Comparison of ENCODE assay signal across 15 mouse cellular contexts in the genomic region with DNA sequence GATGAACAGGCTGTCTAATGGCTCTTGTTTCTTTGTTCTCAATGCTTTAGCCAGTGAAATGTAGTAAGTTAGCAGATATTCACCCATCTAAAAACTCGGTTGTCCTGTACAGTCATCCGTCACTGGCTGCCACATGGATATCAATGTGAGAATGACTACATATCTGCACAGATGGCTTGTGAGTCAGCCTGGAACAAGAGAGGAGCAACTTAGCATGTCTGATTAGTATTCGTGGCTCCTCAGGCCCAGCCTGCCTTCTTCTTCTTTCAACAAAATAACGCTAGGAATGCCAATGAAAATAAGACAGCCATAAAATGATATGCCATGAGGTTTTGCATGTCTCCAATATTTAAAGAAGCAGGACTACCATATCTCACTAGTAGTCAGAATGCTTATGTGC.
DNase-seq lines count a peak whose midpoint lies in the region.
"Had no signal": no experiment of that assay in that cellular context is flagged by ENCODE, and none has a peak within 500 bp of the region (broad histone marks: within the 10 kb centered on the region; RNA-seq: fewer than 3 reads in every experiment).

No protein-coding gene starts in this region.

- peak; percentile 75 to 82 for DNase-seq in frontal cortex, adult 2 months (ENCODE audit: extremely low spot score in 1 of 2, low spot score in 1 of 2)
- no peak for DNase-seq in frontal cortex, postnatal 10 days (ENCODE audit: low spot score in 2 of 2)
- DNase-seq in right cerebral cortex, adult 2 months (ENCODE audit: low spot score in 2 of 2), result peak; percentile 72 to 74
- DNase-seq in right cerebral cortex, postnatal 4 days, result no peak
- DNase-seq in layer of hippocampus, postnatal 36 days, result peak; percentile 37 to 40
- no peak for DNase-seq in thymus, postnatal 4 days
- DNase-seq in liver, result no peak
- DNase-seq: adrenal gland, postnatal 14 days; cerebellum, adult 2 months; gastrocnemius, postnatal 14 days; heart, postnatal 36 days; kidney, adult 11 months; kidney, postnatal 10 days; lung, adult 2 months; lung, postnatal 36 days had no signal

Comparison
In these comparisons a context has a peak if more than half of its experiments do, and no peak if none do; other contexts are left out.
1. DNase-seq: peak in frontal cortex, adult 2 months (2 of 2), right cerebral cortex, adult 2 months (2 of 2) and layer of hippocampus, postnatal 36 days (2 of 2); none in frontal cortex, postnatal 10 days (0 of 2), right cerebral cortex, postnatal 4 days (single experiment), thymus, postnatal 4 days (single experiment) and liver (single experiment).